Comparison of ENCODE assay signal across 1 mouse cellular context in genomic region chr5:31194486-31195485, GRCm38 (mm10).
TF ChIP-seq lines count a peak whose summit lies in the region.

No protein-coding gene starts in this region.

TF ChIP-seq in MEL, 35 proteins besides CTCF, POLR2A, EP300 and RAD21:
- 0 out of 2 replicates have a peak, but pooled peaks have one; percentile 31 for TF ChIP-seq ZMIZ1 (IDR thresholded peaks at IDR 0.05; ENCODE audit: low read depth, low read length)
- TF ChIP-seq MYB (IDR thresholded peaks at IDR 0.05; ENCODE audit: low read depth, low read length), result no peak
- TF ChIP-seq NELFE (IDR thresholded peaks at IDR 0.05; ENCODE audit: low read depth, low read length), result no peak
- TF ChIP-seq GABPA (IDR thresholded peaks at IDR 0.05; ENCODE audit: low read depth, low read length), result no peak
